Mouse (Mus musculus): ENCODE measurements around the gene Tmem109. TPM values are rescaled to one million over a fixed set of nuclear protein-coding genes. Genes with fewer than 3 reads are reported as not detected.

The Tmem109 gene
- polyA plus RNA-seq, 1 experiment from 2014 or later, result 108 TPM

- peaks cover 28% of the 10 kb centered on the region for H3K36me3 ChIP-seq (ENCODE audit: control insufficient read depth, insufficient read depth)
- H3K4me2 ChIP-seq (ENCODE audit: low read depth, low read length), result no peak overlapping the region
- no peak overlapping the region for H3K4me3 ChIP-seq (ENCODE audit: low read length)
- no peak overlapping the region for H3K27ac ChIP-seq (ENCODE audit: low read length)
- H3K4me1 ChIP-seq (ENCODE audit: control insufficient read depth, insufficient read depth, low read length), result no peaks in the 10 kb centered on the region
- H3K9me3 ChIP-seq (replicated peaks; ENCODE audit: control insufficient read depth, low read length), result no peaks in the 10 kb centered on the region
- H3K9ac ChIP-seq (ENCODE audit: low read length), result no peak overlapping the region
- 37% methylated on average over 2 of the region's 2 CpGs for WGBS
- ATAC-seq (replicated peaks; ENCODE audit: extremely low read depth, insufficient read depth, low FRiP score), result no peak
- H3K27me3 ChIP-seq (ENCODE audit: control insufficient read depth, insufficient read depth, low read length), result no peaks in the 10 kb centered on the region
Observed at GRCm38 (mm10) chr19:10856520-10856919, 25.3 kb downstream of the Tmem109 start.

GRCm38 (mm10) chr19:10855422-10855821, 26.4 kb downstream of the Tmem109 start:
- H3K4me2 ChIP-seq (ENCODE audit: low read depth, low read length), result no peak overlapping the region
- H3K9me3 ChIP-seq (replicated peaks; ENCODE audit: control insufficient read depth, low read length), result no peaks in the 10 kb centered on the region
- no peak overlapping the region for H3K9ac ChIP-seq (ENCODE audit: low read length)
- peaks cover 23% of the 10 kb centered on the region for H3K36me3 ChIP-seq (ENCODE audit: control insufficient read depth, insufficient read depth)
- WGBS, result 73% methylated on average over 3 of the region's 3 CpGs
- no peaks in the 10 kb centered on the region for H3K27me3 ChIP-seq (ENCODE audit: control insufficient read depth, insufficient read depth, low read length)
- no peak for ATAC-seq (replicated peaks; ENCODE audit: extremely low read depth, insufficient read depth, low FRiP score)
- H3K27ac ChIP-seq (ENCODE audit: low read length), result no peak overlapping the region
- H3K4me1 ChIP-seq (ENCODE audit: control insufficient read depth, insufficient read depth, low read length), result no peaks in the 10 kb centered on the region
- no peak overlapping the region for H3K4me3 ChIP-seq (ENCODE audit: low read length)

- WGBS, result 39% methylated on average over 3 of the region's 3 CpGs
Observed at GRCm38 (mm10) chr19:10847311-10848087, 34.3 kb downstream of the Tmem109 start.

GRCm38 (mm10) chr19:10846150-10846549, 35.7 kb downstream of the Tmem109 start:
- WGBS, result 63% methylated on average over 7 of the region's 7 CpGs
- peaks cover 4% of the 10 kb centered on the region; the same call in 1 of the 2 replicates for H3K4me1 ChIP-seq (ENCODE audit: control insufficient read depth, insufficient read depth, low read length)
- no peak for ATAC-seq (replicated peaks; ENCODE audit: extremely low read depth, insufficient read depth, low FRiP score)

More at GRCm38 (mm10) chr19:10847311-10848087, 34.3 kb downstream of the Tmem109 start:
- H3K27me3 ChIP-seq (ENCODE audit: control insufficient read depth, insufficient read depth, low read length), result peaks cover 2% of the 10 kb centered on the region; the same call in 1 of the 2 replicates
- H3K4me1 ChIP-seq (ENCODE audit: control insufficient read depth, insufficient read depth, low read length), result peaks cover 4% of the 10 kb centered on the region; the same call in 1 of the 2 replicates
- no peak overlapping the region for H3K27ac ChIP-seq (ENCODE audit: low read length)
- no peaks in the 10 kb centered on the region for H3K9me3 ChIP-seq (replicated peaks; ENCODE audit: control insufficient read depth, low read length)
- ATAC-seq (replicated peaks; ENCODE audit: extremely low read depth, insufficient read depth, low FRiP score), result no peak
- no peak overlapping the region for H3K9ac ChIP-seq (ENCODE audit: low read length)
- H3K36me3 ChIP-seq (ENCODE audit: control insufficient read depth, insufficient read depth), result no peaks in the 10 kb centered on the region
- no peak overlapping the region for H3K4me2 ChIP-seq (ENCODE audit: low read depth, low read length)
- H3K4me3 ChIP-seq (ENCODE audit: low read length), result no peak overlapping the region

GRCm38 (mm10) chr19:10845454-10845853, 36.3 kb downstream of the Tmem109 start:
- 78% methylated on average over 3 of the region's 3 CpGs for WGBS
- Histone ChIP-seq H3K9ac (ENCODE audit: low read length) (no peak overlapping the region), H3K27ac (ENCODE audit: low read length) (no peak overlapping the region), H3K4me2 (ENCODE audit: low read depth, low read length) (no peak overlapping the region), H3K9me3 (replicated peaks; ENCODE audit: control insufficient read depth, low read length) (no peaks in the 10 kb centered on the region), H3K27me3 (ENCODE audit: control insufficient read depth, insufficient read depth, low read length) (peaks cover 2% of the 10 kb centered on the region; the same call in 1 of the 2 replicates), H3K4me1 (ENCODE audit: control insufficient read depth, insufficient read depth, low read length) (peaks cover 4% of the 10 kb centered on the region; the same call in 1 of the 2 replicates), H3K36me3 (ENCODE audit: control insufficient read depth, insufficient read depth) (no peaks in the 10 kb centered on the region), H3K4me3 (ENCODE audit: low read length) (no peak overlapping the region)
- ATAC-seq (replicated peaks; ENCODE audit: extremely low read depth, insufficient read depth, low FRiP score), result no peak

More at GRCm38 (mm10) chr19:10846150-10846549, 35.7 kb downstream of the Tmem109 start:
- Histone ChIP-seq H3K9me3 (replicated peaks; ENCODE audit: control insufficient read depth, low read length) (no peaks in the 10 kb centered on the region), H3K9ac (ENCODE audit: low read length) (no peak overlapping the region), H3K4me2 (ENCODE audit: low read depth, low read length) (no peak overlapping the region), H3K4me3 (ENCODE audit: low read length) (no peak overlapping the region), H3K27me3 (ENCODE audit: control insufficient read depth, insufficient read depth, low read length) (peaks cover 2% of the 10 kb centered on the region; the same call in 1 of the 2 replicates), H3K27ac (ENCODE audit: low read length) (no peak overlapping the region), H3K36me3 (ENCODE audit: control insufficient read depth, insufficient read depth) (no peaks in the 10 kb centered on the region)

GRCm38 (mm10) chr19:10844206-10844605, 37.6 kb downstream of the Tmem109 start:
- no peaks in the 10 kb centered on the region for H3K36me3 ChIP-seq (ENCODE audit: control insufficient read depth, insufficient read depth)
- H3K4me2 ChIP-seq (ENCODE audit: low read depth, low read length), result no peak overlapping the region
- whole genome bisulfite sequencing, result 85% methylated on average over 5 of the region's 5 CpGs
- no peaks in the 10 kb centered on the region for H3K9me3 ChIP-seq (replicated peaks; ENCODE audit: control insufficient read depth, low read length)
- peaks cover 2% of the 10 kb centered on the region; the same call in 1 of the 2 replicates for H3K27me3 ChIP-seq (ENCODE audit: control insufficient read depth, insufficient read depth, low read length)
- no peak for ATAC-seq (replicated peaks; ENCODE audit: extremely low read depth, insufficient read depth, low FRiP score)
- no peak overlapping the region for H3K9ac ChIP-seq (ENCODE audit: low read length)
- H3K4me1 ChIP-seq (ENCODE audit: control insufficient read depth, insufficient read depth, low read length), result peaks cover 4% of the 10 kb centered on the region; the same call in 1 of the 2 replicates
- H3K27ac ChIP-seq (ENCODE audit: low read length), result no peak overlapping the region
- no peak overlapping the region for H3K4me3 ChIP-seq (ENCODE audit: low read length)

- Histone ChIP-seq H3K4me3 (ENCODE audit: low read length) (peak overlapping the region; percentile 9), H3K36me3 (ENCODE audit: control insufficient read depth, insufficient read depth) (no peaks in the 10 kb centered on the region), H3K27ac (ENCODE audit: low read length) (no peak overlapping the region), H3K27me3 (ENCODE audit: control insufficient read depth, insufficient read depth, low read length) (peaks cover 2% of the 10 kb centered on the region; the same call in 1 of the 2 replicates), H3K4me2 (ENCODE audit: low read depth, low read length) (peak overlapping the region; percentile 37), H3K9ac (ENCODE audit: low read length) (no peak overlapping the region), H3K4me1 (ENCODE audit: control insufficient read depth, insufficient read depth, low read length) (peaks cover 4% of the 10 kb centered on the region; the same call in 1 of the 2 replicates), H3K9me3 (replicated peaks; ENCODE audit: control insufficient read depth, low read length) (no peaks in the 10 kb centered on the region)
- no peak for ATAC-seq (replicated peaks; ENCODE audit: extremely low read depth, insufficient read depth, low FRiP score)
- WGBS, result 39% methylated on average over 24 of the region's 24 CpGs
Observed at GRCm38 (mm10) chr19:10842914-10843313, 38.9 kb downstream of the Tmem109 start.

- Histone ChIP-seq H3K27me3 (ENCODE audit: control insufficient read depth, insufficient read depth, low read length) (peaks cover 2% of the 10 kb centered on the region; the same call in 1 of the 2 replicates), H3K9ac (ENCODE audit: low read length) (peak overlapping the region; percentile 32; the same call in 1 of the 2 replicates), H3K9me3 (replicated peaks; ENCODE audit: control insufficient read depth, low read length) (no peaks in the 10 kb centered on the region), H3K4me1 (ENCODE audit: control insufficient read depth, insufficient read depth, low read length) (no peaks in the 10 kb centered on the region; the same call in 1 of the 2 replicates), H3K4me2 (ENCODE audit: low read depth, low read length) (peak overlapping the region; percentile 39), H3K4me3 (ENCODE audit: low read length) (no peak overlapping the region), H3K27ac (ENCODE audit: low read length) (no peak overlapping the region), H3K36me3 (ENCODE audit: control insufficient read depth, insufficient read depth) (no peaks in the 10 kb centered on the region)
- ATAC-seq (replicated peaks; ENCODE audit: extremely low read depth, insufficient read depth, low FRiP score), result no peak
- 51% methylated on average over 16 of the region's 16 CpGs for WGBS
Observed at GRCm38 (mm10) chr19:10841721-10842626, 39.8 kb downstream of the Tmem109 start.
